Mouse (Mus musculus): ENCODE measurements around the gene Pxn.

DNA sequence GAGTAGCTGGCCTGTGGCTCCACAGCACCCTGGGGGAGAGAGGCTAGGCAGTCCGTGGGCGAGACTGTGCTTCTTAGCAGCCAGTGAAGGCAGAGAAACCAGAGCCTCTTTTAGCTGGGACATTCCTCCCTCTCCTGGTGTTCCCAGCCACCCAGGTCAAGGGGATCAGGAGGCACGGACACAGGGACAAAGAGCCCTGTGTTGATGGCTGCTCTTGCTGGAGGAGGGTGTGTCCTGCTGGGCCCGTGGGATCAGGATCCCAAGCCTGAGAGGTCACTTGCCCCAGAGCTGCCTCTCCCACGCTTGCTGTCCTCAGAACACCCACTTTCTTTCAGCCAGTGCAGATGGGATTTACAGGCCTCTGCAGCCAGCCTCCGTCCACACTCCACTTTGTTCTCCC, 40.5 kb downstream of the Pxn start:
- TF ChIP-seq CTCF (IDR thresholded peaks at IDR 0.05; ENCODE audit: low read depth): no peak
- no peak for TF ChIP-seq EP300 (IDR thresholded peaks at IDR 0.05; ENCODE audit: low read depth)
